Mouse (Mus musculus) urinary bladder, postnatal 25 days (tissue): ENCODE results near the gene Gan.
A peak's percentile ranks its signal among the peaks of the same experiment; 100 is the strongest.

Experiments used
- DNase-seq: peaks from one replicate; pipeline ENCODE4 v3.0.0; 2022; ENCODE audit warnings: low spot score

Gan gene

GRCm38 (mm10) chr8:117158135-117158761 is at the start of gene Gan:
Gan (plus strand) TSS chr8:117158135.
- DNase-seq: peak; percentile 47

- no peak for DNase-seq
Measured at GRCm38 (mm10) chr8:117109018-117109711, 48.8 kb upstream of the Gan start.

GRCm38 (mm10) chr8:117109801-117110390 is 48.0 kb upstream of the Gan start:
- peak; percentile 66 for DNase-seq

- no peak for DNase-seq
Measured at GRCm38 (mm10) chr8:117111641-117112040, 46.3 kb upstream of the Gan start.

- no peak for DNase-seq
Measured at GRCm38 (mm10) chr8:117112261-117112660, 45.7 kb upstream of the Gan start.

- DNase-seq: no peak
Measured at GRCm38 (mm10) chr8:117115094-117115493, 42.8 kb upstream of the Gan start.

GRCm38 (mm10) chr8:117115676-117116446 is 42.1 kb upstream of the Gan start:
- DNase-seq: peak; percentile 76

- DNase-seq: no peak
Measured at GRCm38 (mm10) chr8:117116534-117116933, 41.4 kb upstream of the Gan start.

GRCm38 (mm10) chr8:117118409-117118808 is 39.5 kb upstream of the Gan start:
- DNase-seq: no peak

GRCm38 (mm10) chr8:117121277-117121676 is 36.7 kb upstream of the Gan start:
- DNase-seq: no peak

- DNase-seq: no peak
Measured at GRCm38 (mm10) chr8:117123850-117124633, 33.9 kb upstream of the Gan start.

GRCm38 (mm10) chr8:117125854-117126253 is 32.1 kb upstream of the Gan start:
- no peak for DNase-seq

- DNase-seq: no peak
Measured at GRCm38 (mm10) chr8:117126411-117126810, 31.5 kb upstream of the Gan start.

GRCm38 (mm10) chr8:117127063-117127462 is 30.9 kb upstream of the Gan start:
- DNase-seq: no peak

- no peak for DNase-seq
Measured at GRCm38 (mm10) chr8:117133702-117134101, 24.2 kb upstream of the Gan start.

- no peak for DNase-seq
Measured at GRCm38 (mm10) chr8:117136351-117136750, 21.6 kb upstream of the Gan start.

GRCm38 (mm10) chr8:117136763-117137162 is 21.2 kb upstream of the Gan start:
- DNase-seq: no peak

- no peak for DNase-seq
Measured at GRCm38 (mm10) chr8:117137357-117137756, 20.6 kb upstream of the Gan start.

GRCm38 (mm10) chr8:117148520-117148919 is 9.4 kb upstream of the Gan start:
- DNase-seq: no peak

- DNase-seq: no peak
Measured at GRCm38 (mm10) chr8:117156149-117156548, 1.8 kb upstream of the Gan start.

GRCm38 (mm10) chr8:117156866-117157768 is 818 bp upstream of the Gan start:
- no peak for DNase-seq
